Mouse (Mus musculus): ENCODE measurements at regions not wholly inside any gene's neighbourhood (a gene's known extent, or its start where the extent isn't known, plus 50 kb on each side); places are given as distances from the start of the nearest gene placed in this dataset.

DNA sequence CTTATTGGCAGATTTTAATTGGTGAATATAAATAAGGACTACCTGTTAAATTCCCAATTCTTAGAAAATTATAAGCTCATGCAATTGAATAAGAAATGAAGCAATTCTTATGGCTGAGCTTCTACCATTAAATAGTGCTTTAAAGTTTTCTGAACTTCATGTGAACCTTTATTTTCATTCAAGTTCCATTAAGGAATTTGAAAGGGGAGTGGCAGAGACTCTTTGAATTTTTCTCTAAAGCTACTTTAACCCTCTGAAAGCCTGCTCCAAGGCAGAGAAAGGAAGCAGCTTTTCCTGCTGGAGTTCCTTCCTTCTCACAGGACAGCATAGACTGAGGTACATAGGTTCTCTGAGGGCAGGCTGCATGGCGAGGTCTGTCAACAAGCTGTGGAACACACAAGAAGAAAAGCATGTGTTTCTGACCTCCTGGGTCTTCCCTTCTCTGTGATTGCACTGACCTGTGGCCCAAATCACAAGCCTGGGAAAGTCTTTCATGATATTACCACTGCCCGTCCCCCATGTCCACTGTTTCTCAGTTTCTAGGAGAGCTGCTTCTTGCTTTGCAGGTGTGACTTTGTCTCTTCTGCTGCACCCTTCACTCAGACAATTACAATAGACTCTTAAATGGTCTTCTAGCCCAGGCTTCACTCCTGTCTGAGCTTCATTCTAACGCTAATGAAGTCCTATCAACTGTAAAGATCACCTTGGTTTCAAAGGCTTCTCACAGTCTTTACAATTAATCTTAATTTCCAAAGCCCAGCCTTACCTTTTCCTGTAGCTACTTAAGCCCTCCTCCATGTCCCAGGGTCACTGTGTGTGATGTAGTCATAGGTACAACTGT lies 211.4 kb downstream of the Klf5 start:
- ATAC-seq (replicated peaks; ENCODE audit: poor library complexity, severe bottlenecking) = no peak

DNA sequence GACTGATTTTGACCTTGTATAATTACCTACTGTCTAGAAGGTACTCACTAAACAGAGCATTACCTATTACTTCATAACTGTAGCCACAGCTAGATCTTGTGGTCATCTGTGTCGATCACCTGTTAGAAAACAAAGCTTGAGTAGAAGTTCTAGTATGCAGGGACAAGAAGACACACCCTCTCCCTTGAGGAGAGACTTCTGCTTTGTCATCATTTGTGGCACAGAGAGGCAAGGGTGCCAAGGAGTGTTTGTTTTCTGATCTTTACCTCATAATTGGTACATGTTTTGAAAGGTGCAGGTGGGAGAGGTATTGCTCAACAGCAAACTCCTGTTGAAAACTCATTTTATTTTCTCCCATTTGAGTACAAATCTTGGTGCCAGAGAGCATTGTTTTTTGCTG lies 217.0 kb downstream of the Klf5 start:
- ATAC-seq (replicated peaks; ENCODE audit: poor library complexity, severe bottlenecking) = no peak

DNA sequence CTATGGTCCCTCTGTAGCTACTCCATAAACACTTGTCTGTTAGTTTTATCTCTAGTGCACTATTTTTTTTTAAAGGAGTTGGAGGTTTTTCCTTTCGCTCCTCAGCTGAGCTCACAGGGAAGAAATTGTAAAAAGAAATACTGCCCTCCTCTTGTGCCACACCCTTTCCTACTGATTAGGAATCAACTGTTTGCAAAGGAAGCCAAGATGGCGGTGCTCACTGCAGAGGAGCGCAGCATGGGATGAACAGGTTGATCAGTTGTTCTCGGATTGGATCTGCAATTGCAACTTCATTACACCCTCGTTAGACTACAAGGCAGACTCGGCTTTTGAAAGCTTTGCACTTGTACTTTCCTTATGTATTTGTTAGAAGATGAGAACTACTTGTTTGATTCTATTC lies 218.2 kb downstream of the Klf5 start:
- no peak for ATAC-seq (replicated peaks; ENCODE audit: poor library complexity, severe bottlenecking)

DNA sequence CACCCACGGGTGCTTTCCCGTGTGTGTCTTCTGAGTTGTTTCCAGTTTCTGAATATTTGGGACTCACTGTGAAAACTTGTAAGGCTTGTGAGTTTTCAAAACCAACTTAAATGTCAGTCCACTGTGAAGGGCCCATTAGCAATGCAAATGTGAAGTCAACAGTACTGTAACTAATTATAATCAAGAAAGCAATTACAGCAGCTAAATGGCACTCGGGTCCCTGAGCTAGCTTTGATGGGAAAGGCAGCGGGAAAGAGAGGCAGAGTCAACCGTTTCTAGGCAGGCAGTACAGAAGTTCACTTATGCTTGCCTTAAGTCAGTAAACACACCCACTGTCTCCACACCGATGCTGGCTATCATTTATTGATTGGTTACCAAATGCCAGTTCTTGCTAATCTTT lies 221.9 kb downstream of the Klf5 start:
- no peak for ATAC-seq (replicated peaks; ENCODE audit: poor library complexity, severe bottlenecking)

DNA sequence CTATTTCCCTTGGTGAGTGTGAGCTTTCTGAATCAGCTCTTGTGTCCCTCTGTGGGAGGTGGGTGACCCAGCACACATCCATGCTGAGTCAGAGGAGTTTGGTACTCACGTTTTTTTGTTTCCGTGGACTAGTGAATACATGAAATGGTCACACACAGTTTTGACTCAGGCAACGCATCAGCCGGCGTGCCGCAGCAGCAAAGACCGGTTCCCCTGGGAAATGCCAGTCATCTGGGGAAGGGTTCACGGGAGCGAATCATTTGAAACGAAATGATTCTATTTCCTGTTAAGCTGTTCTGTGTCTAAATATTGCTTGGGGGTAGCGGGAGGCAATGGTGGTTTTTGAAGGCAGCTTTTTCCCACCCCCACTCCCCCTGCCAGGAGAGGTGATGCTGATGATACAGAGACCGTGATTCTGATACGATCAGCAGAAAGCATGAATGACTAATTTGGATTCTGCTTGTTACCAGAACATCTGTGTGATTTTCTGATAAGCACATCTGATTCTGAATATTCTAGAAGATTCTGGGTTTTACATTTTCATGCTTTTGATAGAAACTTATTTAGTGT lies 223.5 kb downstream of the Klf5 start:
- ATAC-seq (replicated peaks; ENCODE audit: poor library complexity, severe bottlenecking) = no peak

DNA sequence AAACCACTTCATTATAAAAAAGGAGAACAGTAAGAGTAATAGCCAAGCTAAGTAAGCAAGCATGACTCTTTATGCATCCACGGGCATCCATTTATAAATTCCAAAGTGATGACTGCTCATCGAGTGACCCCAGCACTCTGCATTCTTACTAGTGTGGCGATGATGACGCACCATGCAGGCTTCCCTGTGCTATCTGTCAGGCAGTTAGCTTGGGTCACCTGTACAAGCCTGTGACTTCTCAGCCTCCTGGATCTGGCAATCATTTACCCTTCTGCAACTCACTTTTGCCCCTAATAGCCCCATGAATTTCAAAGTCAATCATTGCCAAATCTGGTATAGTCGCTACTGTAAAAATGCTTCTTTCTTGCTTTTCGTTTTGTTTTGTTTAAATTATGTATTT lies 237.3 kb downstream of the Klf5 start:
- no peak for ATAC-seq (replicated peaks; ENCODE audit: poor library complexity, severe bottlenecking)

DNA sequence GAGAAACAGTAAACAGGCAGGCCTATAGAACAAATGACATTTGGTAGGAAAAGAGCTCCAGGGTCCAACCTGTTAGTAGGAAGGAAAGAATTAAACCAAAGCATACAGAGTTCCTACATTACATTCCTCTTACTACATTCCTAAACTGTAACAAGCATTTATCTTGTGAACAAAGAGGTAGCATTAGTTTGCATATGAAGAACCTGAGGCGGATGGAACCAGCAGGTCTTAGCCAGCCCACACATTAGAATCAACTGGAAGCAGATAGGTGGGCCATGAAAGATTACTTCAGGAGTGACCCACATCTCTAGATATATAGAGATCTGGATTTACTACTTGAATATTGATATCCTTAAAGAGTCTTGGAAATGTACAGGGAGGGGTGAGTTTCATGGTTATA lies 238.8 kb downstream of the Klf5 start:
- ATAC-seq (replicated peaks; ENCODE audit: poor library complexity, severe bottlenecking) = no peak

DNA sequence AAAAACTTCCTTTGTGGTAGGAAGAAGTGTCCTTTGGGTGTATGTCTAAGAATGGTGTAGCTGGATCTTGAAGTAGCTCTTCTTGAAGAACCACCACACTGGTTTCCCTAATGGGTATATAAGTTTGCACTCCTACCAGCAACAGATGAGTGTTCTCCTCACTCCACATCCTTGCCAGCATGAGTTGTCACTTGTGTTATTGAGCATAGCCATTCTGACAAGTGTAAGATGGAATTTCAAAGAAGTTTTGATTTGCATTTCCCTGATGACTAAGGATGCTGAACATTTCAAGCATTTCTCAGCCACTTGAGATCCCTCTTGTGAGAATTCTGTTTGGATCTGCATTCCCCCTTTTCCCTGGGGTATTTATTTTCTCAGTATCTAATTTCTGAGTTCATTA lies 243.2 kb downstream of the Klf5 start:
- ATAC-seq (replicated peaks; ENCODE audit: poor library complexity, severe bottlenecking) = no peak

DNA sequence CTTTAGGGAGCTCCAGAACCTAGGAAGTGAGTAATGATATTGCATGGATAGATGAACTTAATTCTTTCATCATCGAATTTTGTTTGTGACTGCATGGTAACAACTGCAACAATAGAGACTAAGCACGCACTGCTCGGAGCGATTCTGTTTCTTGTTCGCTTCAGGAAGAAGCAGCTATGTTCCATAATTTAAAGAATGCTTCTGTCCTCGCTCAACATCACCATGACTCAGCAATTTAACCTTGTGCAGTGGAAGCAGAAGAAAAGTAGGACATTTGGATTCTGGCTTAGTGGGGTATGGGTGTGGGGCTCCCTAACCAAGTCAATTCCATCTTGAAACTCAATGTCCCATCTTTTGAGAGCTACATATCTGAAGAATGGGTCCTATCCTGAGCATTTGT lies 249.4 kb downstream of the Klf5 start:
- ATAC-seq (replicated peaks; ENCODE audit: poor library complexity, severe bottlenecking) = no peak

DNA sequence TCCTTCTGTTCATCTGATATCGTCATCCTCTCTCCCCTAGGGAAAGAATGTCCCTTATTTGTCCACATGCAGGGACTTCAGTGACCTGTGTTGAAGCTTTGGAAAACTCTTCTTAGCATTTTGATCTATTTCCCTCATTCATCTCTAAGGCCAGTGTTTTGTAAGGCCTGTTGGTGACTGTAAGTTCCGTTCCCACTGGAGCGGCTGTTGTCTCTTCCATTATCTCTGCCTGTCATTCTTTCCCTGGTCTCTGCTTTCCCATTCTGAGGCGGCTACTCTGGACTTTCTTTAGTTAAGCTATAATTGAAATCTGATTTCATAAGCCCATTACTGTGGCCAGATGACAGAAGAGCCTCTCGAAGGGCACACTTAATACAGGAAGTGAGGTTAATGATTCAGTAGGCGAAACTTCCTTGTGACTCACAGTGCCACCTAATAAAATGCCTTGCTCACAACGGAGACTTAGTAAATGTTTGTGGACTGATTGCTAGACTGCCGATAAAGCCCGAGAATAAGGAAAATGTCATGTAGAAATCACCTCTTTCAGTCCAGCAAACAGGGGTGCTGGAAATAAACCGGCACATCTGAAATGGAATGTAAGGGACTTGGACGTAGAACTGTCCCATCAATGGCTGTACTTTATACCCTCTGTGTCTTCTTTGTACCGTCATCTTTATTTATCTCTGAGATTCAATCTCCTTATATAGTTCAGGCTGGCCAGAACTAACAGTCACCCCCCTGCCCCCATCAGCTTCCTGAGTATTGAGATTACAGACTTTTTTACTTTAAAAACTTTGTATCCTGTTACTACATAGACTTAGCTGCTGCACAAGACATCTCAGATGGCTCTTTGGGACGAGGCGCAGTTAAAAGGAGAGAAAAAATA lies 250.1 kb downstream of the Klf5 start:
- ATAC-seq (replicated peaks; ENCODE audit: poor library complexity, severe bottlenecking) = no peak

DNA sequence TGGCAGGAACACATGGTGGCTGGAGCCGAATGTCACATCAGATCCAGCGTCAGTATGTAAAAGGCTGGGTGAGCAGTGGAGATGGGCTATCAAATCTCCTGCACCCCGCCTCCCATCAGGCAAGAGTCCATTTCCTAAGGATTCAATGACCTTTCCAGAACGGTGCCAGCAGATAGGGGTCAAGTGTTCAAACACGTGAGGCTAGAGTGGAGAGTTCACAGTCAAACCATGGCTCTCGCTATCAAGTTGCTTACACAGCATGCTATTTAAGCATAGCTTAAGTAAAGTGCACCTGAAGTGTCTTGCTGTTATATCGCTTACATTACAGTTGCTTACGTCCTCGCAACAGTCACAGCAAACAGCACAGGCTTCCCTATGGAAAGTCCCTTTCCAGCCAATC lies 265.5 kb downstream of the Klf5 start:
- no peak for ATAC-seq (replicated peaks; ENCODE audit: poor library complexity, severe bottlenecking)

DNA sequence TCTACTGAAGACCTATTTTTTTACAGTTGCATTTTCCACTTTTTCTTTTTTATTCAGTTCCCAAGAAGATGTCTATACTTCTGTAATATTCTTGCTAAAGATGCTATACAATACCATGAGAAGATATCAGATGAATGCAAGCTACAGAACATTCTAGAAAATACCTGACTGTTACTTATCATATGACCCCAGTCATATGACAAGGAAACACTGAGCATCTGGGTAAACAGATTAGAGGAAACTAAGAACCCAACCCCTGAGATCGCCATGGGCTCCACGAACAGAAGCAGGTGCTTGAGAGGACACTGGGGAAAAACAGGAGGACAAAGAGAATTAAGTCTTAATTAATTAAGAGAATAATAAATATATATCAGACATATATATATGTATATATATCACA lies 275.7 kb downstream of the Klf5 start:
- no peak for ATAC-seq (replicated peaks; ENCODE audit: poor library complexity, severe bottlenecking)

DNA sequence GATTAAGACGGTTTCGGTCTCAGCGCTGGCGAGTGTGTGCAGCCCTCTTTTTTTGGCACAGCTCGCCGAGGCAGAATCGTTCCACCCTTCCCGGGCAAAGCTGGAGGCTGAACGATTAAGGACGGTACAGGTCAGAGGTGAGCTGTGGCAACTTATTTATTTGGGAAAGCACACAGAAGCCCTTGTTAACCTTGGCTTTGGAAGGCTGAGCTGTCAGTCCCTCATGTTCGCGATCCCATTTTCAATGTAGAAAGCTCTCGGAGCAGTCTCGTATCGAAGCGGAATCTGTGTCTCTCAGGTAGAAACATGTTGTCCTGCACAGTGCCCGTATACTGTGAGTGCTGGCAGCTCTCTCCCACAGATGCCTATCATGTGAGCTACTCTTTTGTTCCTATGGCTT lies 280.2 kb downstream of the Klf5 start:
- no peak for ATAC-seq (replicated peaks; ENCODE audit: poor library complexity, severe bottlenecking)

DNA sequence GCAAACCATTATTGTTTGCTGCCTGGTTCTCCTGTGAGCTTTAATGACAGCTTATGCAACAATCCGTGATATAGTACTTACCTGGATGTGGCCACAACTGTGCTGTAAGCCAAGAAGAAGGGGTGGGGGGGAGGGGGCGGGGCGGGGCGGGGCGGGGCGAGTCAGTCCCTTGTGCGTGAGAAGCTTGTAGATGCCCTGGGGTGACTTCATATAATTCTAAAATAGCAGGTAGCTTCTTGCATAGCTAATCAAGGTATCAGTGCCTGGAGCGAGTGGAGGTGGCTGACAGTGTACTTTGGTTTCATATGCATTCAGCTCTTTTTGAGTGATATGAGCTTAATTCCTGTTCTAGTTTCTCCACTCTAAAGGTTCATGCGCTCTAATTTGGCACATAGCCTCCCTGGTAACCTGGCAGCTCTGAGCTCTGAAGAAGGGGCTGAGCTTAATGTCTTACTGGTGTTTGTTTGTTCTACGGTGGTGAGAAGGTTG lies 280.8 kb downstream of the Klf5 start:
- no peak for ATAC-seq (replicated peaks; ENCODE audit: poor library complexity, severe bottlenecking)

DNA sequence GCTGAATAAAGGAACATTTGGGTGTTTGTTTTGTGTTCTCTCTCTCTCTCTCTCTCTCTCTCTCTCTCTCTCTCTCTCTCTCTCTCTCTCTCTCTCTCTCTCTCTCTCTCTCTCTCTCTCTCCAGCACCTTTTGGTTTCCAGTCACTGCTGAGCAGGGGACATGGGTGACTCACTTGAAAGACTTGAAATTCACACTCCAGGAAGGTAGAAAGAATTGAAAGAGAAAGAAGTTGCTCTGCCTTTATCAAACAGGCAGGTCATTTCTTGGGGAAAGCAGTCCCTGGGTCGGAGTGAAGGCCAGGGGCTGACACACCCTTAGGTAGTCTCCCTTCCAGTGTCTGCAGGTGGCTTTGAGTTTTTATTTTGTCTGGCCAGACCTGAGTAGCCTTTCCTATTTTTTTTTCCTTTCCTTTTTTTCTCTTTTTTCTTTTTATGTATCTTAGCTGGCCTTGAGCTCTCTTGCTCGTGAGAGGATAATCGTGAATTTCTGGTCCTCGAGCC lies 281.3 kb downstream of the Klf5 start:
- ATAC-seq (replicated peaks; ENCODE audit: poor library complexity, severe bottlenecking) = no peak

DNA sequence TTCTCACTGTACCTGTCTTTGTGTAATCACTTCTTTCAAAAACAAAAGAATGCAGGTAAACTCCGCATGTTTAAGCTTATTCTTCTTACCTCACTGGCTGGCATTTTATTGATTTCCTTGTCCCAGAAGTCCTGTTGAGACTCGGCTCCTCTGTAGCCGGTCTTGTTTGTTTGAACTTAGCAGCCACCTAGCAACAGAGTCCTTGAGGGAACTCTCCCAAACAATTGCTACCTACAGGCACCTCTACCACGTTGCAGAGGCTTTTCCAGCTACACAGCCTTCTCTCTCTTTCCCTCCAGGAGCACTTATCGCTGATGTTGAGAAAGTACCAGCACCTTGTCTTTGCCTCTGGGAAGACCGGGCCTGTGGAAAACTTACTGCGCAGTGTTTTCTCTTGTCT lies 285.7 kb downstream of the Klf5 start:
- ATAC-seq (replicated peaks; ENCODE audit: poor library complexity, severe bottlenecking) = no peak

DNA sequence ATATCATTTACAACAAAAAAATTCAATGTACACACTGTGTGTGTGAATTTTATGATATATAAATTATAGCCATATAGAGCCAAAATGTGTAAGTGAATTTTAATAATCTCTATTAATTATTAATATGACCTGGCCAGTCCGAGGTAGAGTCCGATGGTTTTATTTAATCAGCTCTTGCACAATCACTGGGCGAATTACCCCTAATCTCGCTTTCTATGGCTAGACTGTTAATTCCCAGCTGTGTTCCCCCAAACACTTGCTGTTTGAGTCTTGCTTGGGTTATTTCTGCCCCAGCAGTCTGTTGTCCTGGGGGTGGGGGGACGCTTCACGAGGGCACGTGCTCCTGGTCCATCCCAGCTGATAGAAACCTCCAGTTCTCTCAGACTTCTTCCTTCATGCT lies 287.5 kb downstream of the Klf5 start:
- no peak for ATAC-seq (replicated peaks; ENCODE audit: poor library complexity, severe bottlenecking)

DNA sequence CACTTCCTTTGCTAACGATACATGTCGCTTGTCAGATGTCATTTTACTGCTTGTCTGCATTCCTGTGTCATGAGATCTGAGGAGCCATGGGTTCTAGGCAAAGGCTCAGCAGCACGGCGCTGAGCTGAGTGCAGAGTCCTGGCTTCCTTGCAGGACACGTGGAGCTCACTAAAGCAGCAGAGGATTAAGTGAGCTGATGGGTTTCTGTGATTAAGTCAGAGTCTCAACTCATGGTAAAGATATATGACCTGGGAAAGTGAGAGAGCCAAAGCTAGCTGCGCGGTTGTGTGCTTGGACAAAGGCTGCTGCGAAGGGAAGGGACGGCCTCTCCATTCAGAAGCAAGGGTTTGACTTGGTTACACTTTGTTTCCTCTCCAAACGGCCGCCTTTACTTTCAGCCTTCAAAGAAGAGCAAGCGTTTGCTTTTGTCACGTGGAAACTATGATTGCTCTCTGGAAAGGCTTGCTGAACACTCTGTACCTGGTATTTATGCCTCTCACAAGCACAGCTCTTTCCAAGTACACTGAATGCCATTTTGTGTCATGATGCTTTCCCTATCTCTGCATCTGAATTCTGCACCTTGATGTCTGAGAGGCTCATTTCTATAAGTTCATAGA lies 292.5 kb downstream of the Klf5 start:
- no peak for ATAC-seq (replicated peaks; ENCODE audit: poor library complexity, severe bottlenecking)

DNA sequence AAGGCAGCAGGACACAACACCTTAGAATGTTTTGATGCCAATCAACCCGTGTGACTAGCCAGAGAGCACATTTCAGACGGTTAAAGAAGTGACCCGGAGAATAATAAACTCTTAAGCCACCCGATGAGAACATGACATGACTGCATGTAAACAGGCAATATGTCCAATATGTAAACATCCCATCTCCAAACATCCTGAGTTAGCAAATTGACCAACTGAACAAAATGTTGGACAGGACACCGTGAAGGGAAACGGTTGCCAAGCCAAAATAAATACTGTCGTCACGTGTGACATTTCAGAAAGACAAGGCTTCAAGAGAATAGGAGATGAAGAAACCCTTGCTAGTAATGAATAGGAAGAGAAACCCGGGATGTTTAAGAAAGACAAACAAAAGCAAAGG lies 294.4 kb downstream of the Klf5 start:
- no peak for ATAC-seq (replicated peaks; ENCODE audit: poor library complexity, severe bottlenecking)

DNA sequence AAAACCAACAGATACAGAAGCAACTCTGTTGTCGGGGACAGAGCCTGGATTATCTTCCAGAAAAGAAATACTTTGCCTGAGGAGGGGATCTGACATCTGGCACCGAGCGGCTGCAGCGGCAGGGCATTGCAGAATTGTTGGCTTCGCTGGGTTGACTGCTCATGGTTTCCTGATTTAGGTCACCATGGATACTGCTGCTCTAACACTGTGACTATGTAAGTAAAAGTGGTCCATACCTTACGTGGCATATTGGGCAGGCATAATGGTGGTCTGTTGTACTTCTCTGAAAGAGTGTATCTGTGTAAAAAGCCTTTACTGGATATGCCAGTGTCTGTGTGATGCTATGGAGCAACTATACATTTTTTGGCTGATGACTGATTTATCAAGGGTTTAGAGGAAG lies 295.4 kb downstream of the Klf5 start:
- no peak for ATAC-seq (replicated peaks; ENCODE audit: poor library complexity, severe bottlenecking)

DNA sequence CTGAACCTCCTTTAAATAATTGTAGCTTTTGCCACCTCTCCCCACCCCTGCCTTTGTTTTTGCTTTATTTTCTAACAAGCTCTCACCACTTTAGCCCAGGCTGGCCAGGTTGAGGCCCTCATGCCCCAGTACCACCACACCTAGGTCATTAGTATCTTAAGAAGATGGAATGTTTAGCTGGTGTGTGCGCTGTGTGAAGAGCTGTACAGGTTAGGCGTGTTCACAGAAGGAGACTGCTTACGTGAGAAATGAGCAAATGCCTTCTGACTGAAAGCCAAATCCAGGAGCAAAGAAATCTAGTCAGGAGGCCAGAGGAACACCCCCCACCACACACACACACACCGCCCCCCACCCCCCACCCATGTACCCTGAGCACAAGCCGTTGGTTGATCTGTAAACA lies 303.4 kb downstream of the Klf5 start:
- ATAC-seq (replicated peaks; ENCODE audit: poor library complexity, severe bottlenecking) = no peak
